Mouse (Mus musculus) lung, postnatal 0 days (tissue): ENCODE measurements around the gene Hpgds.

Experiments used
- CTCF ChIP-seq: IDR thresholded peaks from 2 replicates; pipeline ENCODE4 v1.5.1; 2016; ENCODE audit warnings: antibody characterized with exemption, mild to moderate bottlenecking
- EP300 ChIP-seq: IDR thresholded peaks from 2 replicates; pipeline ENCODE4 v1.6.1; 2016; ENCODE audit warnings: antibody characterized with exemption, mild to moderate bottlenecking, control low read depth

- TF ChIP-seq CTCF (no peak), EP300 (no peak)
These were observed 20.3 kb upstream of the Hpgds start for GRCm38 (mm10) chr6:65164977-65165376.
